Mouse (Mus musculus) CH12.LX (cell line): ENCODE measurements around the gene Slc35d2. TPM values are rescaled to one million over a fixed set of nuclear protein-coding genes. Genes with fewer than 3 reads are reported as not detected.

Source experiments
- DNase-seq: peaks from one replicate; pipeline ENCODE4 v3.0.0-alpha.2; 2013; ENCODE audit errors: extremely low read depth
- H3K27ac ChIP-seq: 2 replicates; pipeline ENCODE4 v1.5.1; 2012; ENCODE audit warnings: low read depth, mild to moderate bottlenecking, control low read depth, moderate library complexity; ENCODE audit not compliant: insufficient read depth
- H3K27me3 ChIP-seq: replicated peaks from 2 replicates; pipeline ENCODE3; 2012; ENCODE audit warnings: inconsistent platforms
- H3K36me3 ChIP-seq, 2 experiments: replicated peaks in 1 of 2; 2 replicates each; pipeline versions ENCODE3 to v1.6.1; 2012; ENCODE audit warnings: inconsistent platforms in 1 of 2, low read length in 1 of 2, mild to moderate bottlenecking in 1 of 2, mixed read lengths in 1 of 2, moderate library complexity in 1 of 2; ENCODE audit not compliant: control insufficient read depth in 1 of 2, insufficient read depth in 1 of 2
- H3K4me1 ChIP-seq, 2 experiments: 2 replicates each; pipeline ENCODE4 v1.6.1; 2012; ENCODE audit warnings: inconsistent platforms in 1 of 2, moderate library complexity in 1 of 2; ENCODE audit not compliant: insufficient read depth in 2 of 2, control insufficient read depth in 1 of 2
- H3K4me2 ChIP-seq: 2 replicates; pipeline ENCODE4 v1.6.1; 2012; ENCODE audit warnings: low read depth, mild to moderate bottlenecking, control low read depth; ENCODE audit not compliant: poor library complexity, insufficient read depth, severe bottlenecking
- H3K4me3 ChIP-seq, 3 experiments: fragments of 150-350 bp in 1 of 3; sonication (generic) in 1 of 3; replicated peaks in 1 of 3; 2 replicates each; pipeline versions ENCODE3 to v1.5.1; 2011 to 2012; ENCODE audit warnings: low read depth in 2 of 3, low read length in 2 of 3, mild to moderate bottlenecking in 2 of 3, moderate library complexity in 2 of 3, control low read depth in 1 of 3, improper control_type of control experiment in 1 of 3, inconsistent platforms in 1 of 3, mixed read lengths in 1 of 3; ENCODE audit not compliant: poor library complexity in 1 of 3
- H3K79me2 ChIP-seq: replicated peaks from 2 replicates; pipeline ENCODE4 v1.6.1; 2012; ENCODE audit warnings: mild to moderate bottlenecking, moderate library complexity; ENCODE audit not compliant: control insufficient read depth, poor library complexity, insufficient read depth, severe bottlenecking; ENCODE audit errors: extremely low read depth
- H3K9ac ChIP-seq: 2 replicates; pipeline ENCODE4 v1.6.1; 2012; ENCODE audit warnings: low read depth, mild to moderate bottlenecking, control low read depth, moderate library complexity; ENCODE audit not compliant: insufficient read depth
- H3K9me3 ChIP-seq: replicated peaks from 2 replicates; pipeline ENCODE3; 2012; ENCODE audit warnings: low read length, inconsistent platforms, mixed read lengths
- CHD2 ChIP-seq: IDR thresholded peaks from 2 replicates; pipeline ENCODE4 v1.6.1; 2011; ENCODE audit warnings: low read length, improper control_type of control experiment
- CTCF ChIP-seq, 2 experiments: IDR thresholded peaks in 1 of 2; conservative IDR thresholded peaks in 1 of 2; 2 replicates each; pipeline ENCODE4 v1.5.1; 2011 to 2012; ENCODE audit warnings: low read depth in 2 of 2, low read length in 2 of 2, improper control_type of control experiment in 1 of 2, inconsistent platforms in 1 of 2, mild to moderate bottlenecking in 1 of 2, moderate library complexity in 1 of 2
- ELF1 ChIP-seq: IDR thresholded peaks from 2 replicates; pipeline ENCODE4 v1.6.1; 2014; ENCODE audit warnings: low read depth, mild to moderate bottlenecking, inconsistent platforms, low read length, improper control_type of control experiment
- EP300 ChIP-seq: IDR thresholded peaks from 2 replicates; pipeline ENCODE4 v1.6.1; 2011; ENCODE audit warnings: low read length, improper control_type of control experiment
- HCFC1 ChIP-seq: IDR thresholded peaks from 2 replicates; pipeline ENCODE4 v1.6.1; 2012; ENCODE audit warnings: low read depth, mild to moderate bottlenecking, inconsistent platforms, low read length, improper control_type of control experiment
- JUND ChIP-seq: conservative IDR thresholded peaks from 2 replicates; pipeline ENCODE4 v1.6.1; 2011; ENCODE audit warnings: low read depth, low read length, improper control_type of control experiment
- KAT2A ChIP-seq: IDR thresholded peaks from 2 replicates; pipeline ENCODE4 v1.6.1; 2012; ENCODE audit warnings: low read length, improper control_type of control experiment, inconsistent platforms; ENCODE audit not compliant: insufficient replicate concordance
- MAX ChIP-seq: IDR thresholded peaks from 2 replicates; pipeline ENCODE4 v1.6.1; 2011; ENCODE audit warnings: low read length, improper control_type of control experiment
- MEF2A ChIP-seq: IDR thresholded peaks from 2 replicates; pipeline ENCODE4 v1.6.1; 2014; ENCODE audit warnings: low read depth, mild to moderate bottlenecking, inconsistent platforms, low read length, improper control_type of control experiment, borderline replicate concordance
- MXI1 ChIP-seq: IDR thresholded peaks from 2 replicates; pipeline ENCODE4 v1.6.1; 2011; ENCODE audit warnings: mild to moderate bottlenecking, low read depth, low read length, improper control_type of control experiment
- MYC ChIP-seq: IDR thresholded peaks from 2 replicates; pipeline ENCODE4 v1.6.1; 2011; ENCODE audit warnings: low read depth, mild to moderate bottlenecking, improper control_type of control experiment, low read length
- NELFE ChIP-seq: IDR thresholded peaks from 2 replicates; pipeline ENCODE4 v1.6.1; 2011; ENCODE audit warnings: low read depth, low read length, improper control_type of control experiment
- NRF1 ChIP-seq: IDR thresholded peaks from 2 replicates; pipeline ENCODE4 v1.6.1; 2014; ENCODE audit warnings: low read depth, mild to moderate bottlenecking, inconsistent platforms, low read length, improper control_type of control experiment, moderate library complexity
- PAX5 ChIP-seq: IDR thresholded peaks from 2 replicates; pipeline ENCODE4 v1.6.1; 2012; ENCODE audit warnings: low read length, inconsistent platforms, mixed read lengths
- POLR2A ChIP-seq: IDR thresholded peaks from 2 replicates; pipeline ENCODE4 v1.6.1; 2011; ENCODE audit warnings: low read depth, mild to moderate bottlenecking, improper control_type of control experiment, low read length
- SIN3A ChIP-seq: IDR thresholded peaks from 2 replicates; pipeline ENCODE4 v1.6.1; 2012; ENCODE audit warnings: low read length, improper control_type of control experiment, inconsistent platforms
- SMC3 ChIP-seq: IDR thresholded peaks from 2 replicates; pipeline ENCODE4 v1.6.1; 2011; ENCODE audit warnings: low read depth, low read length, improper control_type of control experiment
- UBTF ChIP-seq: IDR thresholded peaks from 2 replicates; pipeline ENCODE4 v1.6.1; 2012; ENCODE audit warnings: low read depth, mild to moderate bottlenecking, inconsistent platforms, low read length, improper control_type of control experiment, moderate library complexity
- USF2 ChIP-seq: conservative IDR thresholded peaks from 2 replicates; pipeline ENCODE4 v1.6.1; 2011; ENCODE audit warnings: low read depth, low read length, improper control_type of control experiment
- ZC3H11A ChIP-seq: IDR thresholded peaks from 2 replicates; pipeline ENCODE4 v1.6.1; 2012; ENCODE audit warnings: low read depth, mild to moderate bottlenecking, inconsistent platforms, low read length, improper control_type of control experiment
- ZKSCAN1 ChIP-seq: IDR thresholded peaks from 2 replicates; pipeline ENCODE4 v1.6.1; 2012; ENCODE audit warnings: low read depth, inconsistent platforms, low read length, improper control_type of control experiment, borderline replicate concordance
- ZMIZ1 ChIP-seq: IDR thresholded peaks from 2 replicates; pipeline ENCODE4 v1.6.1; 2012; ENCODE audit warnings: low read depth, mild to moderate bottlenecking, inconsistent platforms, low read length, improper control_type of control experiment
- dilution Hi-C: fragments of 300-500 bp; cut with MboI; formaldehyde crosslinking; loops from 2 replicates; pipeline ENCODE4 v1.14.3; 2020; ENCODE audit warnings: low sequenced_read_pairs; ENCODE audit not compliant: extremely low pct_unique_long_range_greater_than_20kb, extremely low pct_ligation_motif_present
- in situ Hi-C: fragments of 300-500 bp; cut with MboI; formaldehyde crosslinking; loops from 3 replicates; pipeline ENCODE4 v1.14.3; 2019; ENCODE audit warnings: low sequenced_read_pairs, low pct_ligation_motif_present, low pct_unique_long_range_greater_than_20kb, mixed read lengths
- polyA plus RNA-seq: library from polyadenylated mRNA; unstranded; fragments of >175 nt; gene quantifications from 2 replicates; pipeline ENCODE4 v1.2.1, GENCODE M21; 2012; ENCODE audit warnings: low read depth; ENCODE audit not compliant: insufficient read length
- total RNA-seq, 2 experiments: library from RNA; depleted of rRNA; stranded (reverse); fragments of 300-350 nt in 1 of 2; fragments of >200 nt in 1 of 2; gene quantifications; 2 replicates each; pipeline ENCODE4 v1.2.3; 2012 to 2014

The Slc35d2 gene
- total RNA-seq (2012; rRNA removed) (9.2 and 10.3 TPM in 2 replicates), total RNA-seq (2014; rRNA removed) (15.4 and 19.4 TPM in 2 replicates), polyA plus RNA-seq (16.9 and 17.2 TPM in 2 replicates)

- dilution Hi-C loops, result no loop called here
Measured at GRCm38 (mm10) chr13:64128858-64129615, at the start of gene Slc35d2. Gene Slc35d2, minus strand, starts transcription at chr13:64129368.

GRCm38 (mm10) chr13:64178000-64178399 lies 48.8 kb upstream of the Slc35d2 start:
- in situ Hi-C loops (no loop called here), dilution Hi-C loops (no loop called here)
- H3K36me3 ChIP-seq, result no peaks in the 10 kb centered on the region
- H3K9me3 ChIP-seq, result no peaks in the 10 kb centered on the region
- no peak overlapping the region for H3K9ac ChIP-seq
- no peak overlapping the region for H3K4me3 ChIP-seq
- no peak for DNase-seq
- H3K4me2 ChIP-seq, result no peak overlapping the region
- H3K27ac ChIP-seq, result no peak overlapping the region
- no peak for TF ChIP-seq USF2
- no peak for TF ChIP-seq ZC3H11A
- TF ChIP-seq MXI1, result no peak
- TF ChIP-seq JUND, result no peak
- no peak for TF ChIP-seq CTCF (conservative IDR thresholded peaks at IDR 0.05 in 1 of 2, IDR thresholded peaks at IDR 0.05 in 1 of 2; ENCODE audit: low read depth in 2 of 2, low read length in 2 of 2)
- no peak for TF ChIP-seq KAT2A
- H3K4me1 ChIP-seq, result no peaks in the 10 kb centered on the region
- H3K27me3 ChIP-seq, result no peaks in the 10 kb centered on the region
- no peaks in the 10 kb centered on the region for H3K79me2 ChIP-seq

More at GRCm38 (mm10) chr13:64128858-64129615, at the start of gene Slc35d2:
- peak; percentile 42 for DNase-seq
- H3K4me3 ChIP-seq, result peak within 1 kb of the TSS; percentile 77 to 88 (median 82)
- peak within 1 kb of the TSS; percentile 18 for H3K4me2 ChIP-seq
- no peaks in the 10 kb centered on the region for H3K79me2 ChIP-seq
- peak within 1 kb of the TSS; percentile 90 for H3K9ac ChIP-seq
- TF ChIP-seq MYC, result 0 out of 2 replicates have a peak, but pooled peaks have one; percentile 29
- TF ChIP-seq ZKSCAN1, result no peak
- peak; percentile 70 for TF ChIP-seq ELF1
- TF ChIP-seq NELFE, result peak; percentile 74
- TF ChIP-seq POLR2A, result peak; percentile 72; the same call in 1 of the 2 replicates
- no peak for TF ChIP-seq NRF1
- TF ChIP-seq MXI1, result peak; percentile 48; the same call in 1 of the 2 replicates
- TF ChIP-seq SMC3, result no peak
- TF ChIP-seq CHD2, result peak; percentile 40; the same call in 1 of the 2 replicates
- TF ChIP-seq KAT2A, result 0 out of 2 replicates have a peak, but pooled peaks have one; percentile 27
- TF ChIP-seq SIN3A, result peak; percentile 13; the same call in 1 of the 2 replicates
- no peak for TF ChIP-seq PAX5
- TF ChIP-seq MEF2A, result peak; percentile 29; the same call in 1 of the 2 replicates
- peak; percentile 69; the same call in 1 of the 2 replicates for TF ChIP-seq ZMIZ1
- TF ChIP-seq UBTF, result 0 out of 2 replicates have a peak, but pooled peaks have one; percentile 45
- TF ChIP-seq ZC3H11A, result no peak
- TF ChIP-seq EP300, result no peak
- TF ChIP-seq HCFC1, result no peak; the same call in 1 of the 2 replicates
- no peak for TF ChIP-seq MAX
- H3K9me3 ChIP-seq, result no peaks in the 10 kb centered on the region
- no peaks in the 10 kb centered on the region for H3K27me3 ChIP-seq
- H3K27ac ChIP-seq, result no peak within 1 kb of the TSS
- peaks cover 0 to 14% of the 10 kb centered on the region in 2 experiments; a peak in 2 of 4 replicates for H3K4me1 ChIP-seq
- in situ Hi-C loops, result no loop called here
- H3K36me3 ChIP-seq, result peaks cover 3 to 21% of the 10 kb centered on the region in 2 experiments
